Mouse (Mus musculus) naive thymus-derived CD4-positive, alpha-beta T cell, adult 2 months (primary cell): Measurements from ENCODE around the gene Ciapin1.

Source experiments
- DNase-seq: peaks from one replicate; pipeline ENCODE4 v3.0.0-alpha.2; 2011; ENCODE audit warnings: low read depth

Gene Ciapin1

DNA sequence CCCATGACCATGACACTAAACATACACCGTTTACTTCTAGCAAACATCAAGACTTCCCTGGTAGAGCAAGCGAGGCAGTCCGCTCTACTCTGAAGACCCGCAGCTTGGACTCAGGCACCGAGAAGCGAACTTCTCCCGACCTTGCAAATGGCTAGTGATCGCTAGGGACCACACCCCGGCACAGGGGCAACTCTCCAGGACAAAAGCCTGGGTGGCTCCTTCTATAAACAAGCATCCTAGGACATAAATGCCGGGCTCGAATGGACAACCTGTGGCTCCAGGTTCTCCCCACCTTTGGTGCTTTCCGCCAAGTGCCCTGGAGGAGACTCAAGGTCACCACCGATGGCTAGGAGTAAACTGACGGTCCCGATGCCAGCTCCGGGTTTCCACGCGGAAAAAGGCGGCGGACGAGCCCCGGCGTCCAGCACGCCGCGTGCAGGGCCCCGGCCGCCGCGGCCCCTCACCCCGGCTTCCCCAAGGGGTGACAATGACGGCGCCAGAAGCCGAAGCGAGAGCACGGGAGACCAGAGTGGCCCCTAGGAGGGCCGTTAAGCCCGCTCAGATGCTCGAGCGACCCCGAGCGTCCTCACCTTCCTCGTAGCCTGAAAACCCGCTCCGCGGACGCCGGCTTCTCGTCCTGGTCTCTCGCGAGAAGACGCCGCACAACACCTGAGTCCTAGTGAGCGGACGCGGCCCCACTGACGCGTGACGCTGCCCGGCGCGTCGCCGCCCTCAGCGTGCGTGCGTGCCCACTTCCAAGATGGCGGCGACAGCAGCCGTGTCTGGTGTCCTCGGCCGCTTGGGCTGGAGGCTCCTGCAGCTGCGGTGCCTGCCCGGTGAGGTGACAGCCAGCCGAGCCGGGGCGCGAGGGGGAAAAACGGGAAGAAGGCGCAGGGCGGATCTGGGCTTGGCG, at the start of gene Ciapin1, which contains the start of gene Coq9:
Ciapin1 (minus strand) TSS at position 697 of the 913 bp plus-strand sequence.
Coq9 (plus strand) TSS at position 660 of the 913 bp plus-strand sequence.
- peak; percentile 96 for DNase-seq

DNA sequence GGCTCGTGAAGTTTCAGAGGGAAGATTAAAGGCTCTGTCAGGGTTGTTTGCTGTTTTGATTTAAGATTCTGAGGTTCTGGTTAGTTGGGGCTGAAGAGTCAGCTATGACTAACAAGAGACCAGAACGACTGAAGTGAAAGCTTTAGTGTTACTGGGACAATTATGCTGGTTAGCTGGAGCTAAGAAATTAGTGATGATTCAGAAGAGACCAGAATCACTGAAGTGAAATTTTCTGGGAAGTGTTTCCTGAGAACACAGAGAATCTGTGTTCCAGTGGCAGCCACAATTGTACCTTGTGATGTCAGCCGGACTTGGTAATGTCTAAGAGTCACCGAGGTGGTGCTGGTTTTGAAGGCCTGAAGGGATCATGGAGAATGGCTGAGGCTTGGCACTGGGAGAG, 42.6 kb upstream of the Ciapin1 start:
- DNase-seq, result no peak

DNA sequence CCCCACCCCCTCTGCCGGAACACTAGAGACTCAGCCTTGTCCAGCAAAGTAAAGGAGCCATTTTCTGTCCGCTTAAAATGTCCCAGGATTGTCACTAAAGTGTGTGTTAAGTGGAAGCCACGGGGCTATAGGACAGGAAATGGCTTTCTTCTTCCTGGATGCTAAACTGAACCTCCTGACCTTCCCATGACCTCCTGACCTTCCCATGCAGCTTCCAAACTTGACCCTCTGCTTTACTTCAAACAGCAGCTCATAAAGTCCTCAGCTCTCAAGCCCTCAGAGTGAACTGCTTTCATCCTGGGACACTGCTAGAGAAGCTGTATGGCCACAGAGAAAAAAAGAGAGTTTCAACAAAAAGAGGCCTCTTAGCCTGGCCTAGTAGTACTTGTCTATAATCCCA, 38.7 kb upstream of the Ciapin1 start:
- no peak for DNase-seq

DNA sequence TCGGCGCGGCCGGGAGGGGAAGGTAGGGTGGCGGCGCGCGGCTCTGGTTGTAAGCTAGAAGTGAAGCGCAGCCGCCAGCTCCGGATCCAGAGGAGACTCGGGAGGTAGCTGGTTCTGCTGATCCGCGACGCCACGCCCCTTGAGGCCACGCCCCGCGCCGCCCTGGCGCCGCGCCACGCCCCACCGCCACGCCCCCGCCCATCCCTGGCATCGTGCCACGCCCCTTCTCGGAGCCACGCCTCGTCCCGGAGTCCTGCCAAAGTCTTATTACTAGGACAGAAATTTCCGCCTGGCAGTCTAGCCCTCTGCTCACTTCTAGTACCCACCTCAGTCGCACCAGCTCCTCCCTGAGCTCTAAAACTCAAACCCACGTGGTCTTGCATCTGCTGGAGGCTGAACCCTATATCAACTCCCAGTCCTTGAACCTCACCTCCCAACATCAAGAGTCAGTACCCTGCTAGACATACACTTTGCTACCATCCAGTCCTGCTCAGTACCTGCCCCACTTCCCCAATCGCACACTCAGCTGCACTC, 38.1 kb upstream of the Ciapin1 start, which contains the start of gene Dok4:
Dok4 (minus strand) TSS at position 134 of the 534 bp plus-strand sequence.
- peak; percentile 86 for DNase-seq

DNA sequence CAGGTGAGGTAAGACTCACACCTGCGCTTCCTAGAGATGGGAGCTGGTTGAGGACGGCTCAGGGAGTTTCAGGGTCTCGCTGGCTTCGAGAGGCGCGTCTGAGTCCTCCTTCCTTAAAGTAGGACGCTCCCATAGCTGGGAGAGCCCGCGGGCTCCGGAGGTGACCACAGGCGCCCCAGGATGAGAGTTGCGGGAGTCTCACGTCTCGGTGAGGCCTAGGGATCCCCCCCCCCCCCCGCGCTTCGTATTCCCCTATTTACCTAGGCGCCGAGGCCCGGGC, 37.7 kb upstream of the Ciapin1 start:
- no peak for DNase-seq

DNA sequence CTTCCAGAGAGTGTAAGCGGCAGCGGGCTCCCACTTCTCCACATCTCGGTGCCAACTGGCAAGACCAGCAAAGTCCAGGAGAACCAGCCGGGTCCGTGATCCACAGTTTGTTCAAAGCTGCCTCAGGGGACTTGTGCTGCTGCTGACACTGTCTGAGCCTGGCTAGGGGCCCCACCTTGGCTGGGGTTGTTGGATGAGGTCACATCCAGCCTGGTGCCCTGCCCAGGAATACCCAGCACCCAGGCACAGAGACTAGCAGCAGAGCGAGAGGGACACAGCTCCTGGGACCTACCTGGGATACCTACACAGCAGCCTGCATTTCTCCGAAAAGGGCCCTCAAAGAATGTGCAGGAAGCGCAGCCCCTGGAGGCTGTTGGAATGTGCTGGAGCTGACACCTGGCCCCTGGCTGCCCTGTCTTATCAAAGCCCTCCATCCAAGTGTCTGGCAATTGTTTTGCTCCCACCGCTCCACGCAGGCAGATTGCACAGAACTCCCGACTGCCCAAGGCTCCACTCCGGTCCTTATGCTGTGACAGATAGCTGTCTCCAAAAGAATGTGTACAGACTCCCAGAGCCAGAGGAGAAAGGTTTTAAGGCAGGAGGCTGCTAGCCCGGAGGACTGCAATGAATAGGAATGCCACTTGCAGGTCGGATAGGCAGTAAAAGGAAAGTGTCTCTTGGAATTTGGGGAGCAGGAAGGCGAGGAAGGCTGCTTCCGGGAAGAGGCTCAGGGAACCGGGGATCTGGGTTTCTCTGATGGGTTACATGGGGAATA, 37.1 kb upstream of the Ciapin1 start:
- peak; percentile 30 for DNase-seq

DNA sequence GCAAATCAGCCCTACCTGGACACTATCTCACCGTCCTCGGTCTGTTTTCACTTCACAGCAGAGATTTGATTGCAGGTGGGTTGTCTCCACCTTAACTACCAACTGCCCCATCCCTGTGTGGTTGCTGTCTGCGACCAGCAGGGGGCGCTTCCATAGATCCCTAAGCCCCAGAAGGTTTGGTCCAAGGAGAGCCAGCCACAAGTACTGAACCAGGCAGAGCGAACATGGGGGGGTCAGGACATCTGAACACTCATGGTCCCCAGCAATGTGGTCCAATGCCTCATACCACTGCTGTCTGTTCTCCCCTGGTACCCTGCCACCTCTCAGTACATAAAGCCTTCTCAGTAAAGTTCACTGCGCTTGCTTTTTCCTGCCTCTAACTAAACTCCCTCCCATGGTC, 36.2 kb upstream of the Ciapin1 start:
- peak; percentile 85 for DNase-seq

DNA sequence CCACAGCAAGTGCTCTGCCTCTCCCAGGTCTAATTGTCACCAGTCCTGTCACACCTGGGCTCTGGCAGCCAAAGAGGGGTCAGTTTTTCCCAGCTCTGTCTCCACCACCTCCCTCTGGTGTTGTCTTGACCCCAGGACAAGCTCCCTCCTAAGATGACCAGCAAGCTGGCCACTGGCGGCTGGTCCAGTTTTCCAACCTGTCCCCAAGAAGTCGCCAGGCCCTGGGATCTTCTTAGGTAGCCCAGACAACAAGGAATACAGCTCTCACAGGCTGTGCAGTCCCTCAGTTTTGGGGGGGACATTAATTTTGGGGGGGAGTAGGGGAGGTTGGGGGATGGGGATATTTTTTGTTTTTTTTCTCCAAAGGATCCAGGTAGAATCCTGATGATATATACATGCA, 34.4 kb upstream of the Ciapin1 start:
- DNase-seq, result no peak

DNA sequence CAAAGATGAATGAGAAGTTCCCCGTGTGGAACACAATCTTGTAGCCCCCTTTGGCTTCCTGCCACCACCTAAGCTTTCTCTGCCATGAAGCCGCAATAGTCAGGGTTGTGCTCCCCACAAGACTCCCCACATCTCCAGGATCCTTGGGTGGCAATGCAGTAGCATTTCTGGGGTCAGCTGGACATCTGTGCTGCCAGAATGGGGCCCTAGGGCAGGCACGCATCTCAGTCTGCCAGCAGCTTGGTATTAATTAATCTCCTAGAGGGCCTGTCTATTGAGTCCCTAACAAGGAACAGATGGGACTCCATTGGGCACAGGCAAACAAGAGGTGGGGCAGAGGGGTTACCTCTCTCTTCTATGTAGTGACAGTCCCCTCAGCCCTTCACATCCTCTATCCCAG, 34.0 kb upstream of the Ciapin1 start:
- DNase-seq, result no peak

DNA sequence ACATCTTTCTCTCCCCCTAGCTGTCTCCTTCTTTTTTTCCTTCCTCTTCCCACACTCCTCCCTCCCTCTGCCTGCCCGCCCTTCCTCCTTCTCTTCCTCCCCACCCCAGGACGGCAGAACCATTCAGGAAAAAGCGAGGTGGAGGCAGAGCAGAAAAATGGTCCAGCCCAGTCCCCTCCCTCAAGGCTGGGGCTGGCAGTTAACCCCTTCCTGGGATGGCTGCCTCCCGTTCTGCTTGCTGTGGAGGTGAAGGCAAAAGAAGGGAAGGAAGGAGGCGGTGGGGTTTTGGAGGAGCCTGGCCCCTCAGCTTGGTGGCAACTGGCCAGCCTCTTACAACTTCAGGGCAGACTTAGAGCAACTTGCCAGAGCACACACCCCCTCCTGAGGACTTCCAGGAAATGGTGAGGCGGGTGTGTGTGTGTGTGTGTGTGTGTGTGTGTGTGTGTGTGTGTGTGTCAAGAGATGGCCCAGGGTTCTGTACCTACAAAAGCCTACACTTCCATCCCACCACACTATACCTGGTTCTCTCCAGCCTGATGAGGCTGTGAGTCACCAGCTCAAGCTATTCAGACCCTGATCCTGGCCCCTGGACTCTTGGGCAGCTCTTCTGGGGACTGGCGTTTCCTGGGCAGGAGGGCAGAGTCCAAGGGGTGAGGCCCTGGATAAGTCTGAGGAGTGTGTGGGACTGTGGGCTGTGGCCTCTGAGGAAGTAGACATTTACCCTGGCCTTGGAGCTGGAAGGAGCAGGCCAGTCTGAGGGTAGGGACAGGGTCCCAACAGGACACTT, 33.1 kb upstream of the Ciapin1 start:
- peak; percentile 68 for DNase-seq

DNA sequence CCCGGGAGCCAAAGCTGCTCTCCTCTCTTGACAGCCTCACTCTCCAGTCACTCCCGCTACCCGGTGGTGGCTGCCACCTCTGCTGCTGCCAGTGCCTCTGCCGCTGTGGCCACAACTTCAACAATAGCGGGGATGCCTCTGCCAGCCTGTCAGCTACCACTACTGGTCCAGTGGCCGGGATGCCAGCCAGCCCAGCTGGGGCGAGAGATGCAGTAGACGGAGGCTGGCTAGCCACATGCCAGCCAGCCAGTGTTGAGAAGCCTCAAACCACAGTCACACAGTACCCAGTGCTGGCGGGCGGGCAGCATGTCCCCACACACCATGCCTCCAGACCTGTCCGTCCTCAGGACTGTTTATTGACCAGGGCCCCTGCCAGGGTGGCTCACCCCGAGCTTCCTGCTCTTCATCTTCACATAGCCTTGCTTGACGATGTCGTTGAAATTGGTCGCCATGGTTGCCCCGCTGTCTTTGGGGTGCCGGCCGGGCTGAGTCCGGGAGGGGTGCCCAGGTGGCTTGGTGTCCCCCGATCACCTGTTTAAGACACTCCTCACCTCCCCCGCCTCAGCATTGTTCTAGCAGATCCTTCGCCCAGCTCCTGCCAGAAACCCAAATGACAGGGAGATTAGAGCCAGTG, 32.4 kb upstream of the Ciapin1 start:
- peak; percentile 27 for DNase-seq

DNA sequence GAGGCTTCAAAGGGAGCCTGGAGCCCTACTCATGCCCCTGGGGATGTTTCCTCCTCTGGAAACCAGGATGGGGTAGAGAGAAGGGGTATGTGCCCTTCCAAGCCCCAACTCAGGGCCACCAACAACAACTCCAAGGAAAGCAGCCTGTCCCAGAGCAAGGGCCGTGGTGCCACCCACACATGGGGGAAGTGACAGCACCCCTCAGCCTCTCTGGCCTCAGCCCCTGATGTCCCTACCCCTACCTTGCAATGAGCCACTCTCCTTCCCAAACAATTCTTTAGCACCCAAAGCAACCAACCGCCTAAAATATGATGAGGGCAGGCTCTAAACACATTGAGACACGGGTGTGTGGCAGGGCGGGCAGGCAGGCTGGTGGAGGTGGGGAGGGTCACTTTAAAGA, 31.8 kb upstream of the Ciapin1 start:
- no peak for DNase-seq

DNA sequence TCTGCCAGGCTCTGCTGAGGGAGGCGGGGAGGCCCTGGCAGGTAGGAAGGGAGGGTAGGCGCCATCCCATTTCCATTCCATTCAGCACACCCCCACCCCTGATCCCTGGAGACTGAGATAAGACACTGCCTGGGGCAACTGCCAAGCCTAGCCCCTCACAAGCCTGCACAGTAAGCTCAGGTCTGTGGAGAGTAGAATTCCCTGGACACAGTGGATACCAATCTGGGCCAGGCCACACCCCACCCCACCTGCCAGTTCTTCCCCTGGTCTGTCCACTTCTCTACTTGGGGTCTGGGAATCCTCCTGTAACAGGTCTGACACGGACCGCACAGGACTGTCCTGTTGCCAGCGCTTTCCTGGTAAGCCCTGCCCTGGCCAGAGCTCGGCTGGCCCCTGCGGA, 31.0 kb upstream of the Ciapin1 start:
- DNase-seq, result no peak

DNA sequence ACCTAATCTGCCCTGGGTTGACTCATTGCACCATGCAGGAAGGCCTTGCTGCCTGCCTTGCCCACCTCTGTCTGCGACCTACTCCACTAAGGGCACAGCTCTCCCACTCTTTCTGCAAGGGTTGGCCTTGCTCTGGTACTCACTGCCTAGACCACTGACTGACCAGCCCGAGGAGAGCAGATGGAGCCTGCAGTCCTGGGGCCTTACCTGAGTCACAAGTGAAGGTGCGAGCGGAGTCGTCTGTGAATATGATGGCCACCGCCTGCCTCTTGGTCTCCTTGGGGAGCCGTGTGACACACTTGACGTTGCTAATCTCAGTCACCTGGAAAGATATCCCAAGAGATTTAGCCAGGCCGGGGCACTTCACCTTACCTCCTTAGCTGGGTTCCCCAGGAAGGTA, 28.8 kb upstream of the Ciapin1 start:
- DNase-seq, result no peak

DNA sequence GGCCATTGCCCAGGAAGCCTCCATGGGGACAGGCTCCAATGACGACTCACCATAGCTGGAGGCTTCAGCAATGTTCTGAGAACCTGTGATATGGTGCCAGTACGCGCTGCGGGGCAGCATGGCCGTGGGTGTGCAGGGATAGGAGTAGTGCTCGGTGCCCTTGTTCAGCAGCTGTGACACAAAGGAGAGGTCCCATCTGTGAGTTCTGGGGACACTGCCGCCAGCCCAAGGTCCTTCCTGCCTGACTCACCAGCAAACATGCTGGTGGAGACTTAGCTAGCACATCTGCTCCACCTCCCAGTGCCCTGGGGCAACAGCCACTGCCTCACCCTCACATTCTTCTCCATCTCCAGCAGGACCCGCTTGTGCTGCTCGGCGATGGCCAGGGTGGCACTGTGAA, 27.1 kb upstream of the Ciapin1 start:
- no peak for DNase-seq

DNA sequence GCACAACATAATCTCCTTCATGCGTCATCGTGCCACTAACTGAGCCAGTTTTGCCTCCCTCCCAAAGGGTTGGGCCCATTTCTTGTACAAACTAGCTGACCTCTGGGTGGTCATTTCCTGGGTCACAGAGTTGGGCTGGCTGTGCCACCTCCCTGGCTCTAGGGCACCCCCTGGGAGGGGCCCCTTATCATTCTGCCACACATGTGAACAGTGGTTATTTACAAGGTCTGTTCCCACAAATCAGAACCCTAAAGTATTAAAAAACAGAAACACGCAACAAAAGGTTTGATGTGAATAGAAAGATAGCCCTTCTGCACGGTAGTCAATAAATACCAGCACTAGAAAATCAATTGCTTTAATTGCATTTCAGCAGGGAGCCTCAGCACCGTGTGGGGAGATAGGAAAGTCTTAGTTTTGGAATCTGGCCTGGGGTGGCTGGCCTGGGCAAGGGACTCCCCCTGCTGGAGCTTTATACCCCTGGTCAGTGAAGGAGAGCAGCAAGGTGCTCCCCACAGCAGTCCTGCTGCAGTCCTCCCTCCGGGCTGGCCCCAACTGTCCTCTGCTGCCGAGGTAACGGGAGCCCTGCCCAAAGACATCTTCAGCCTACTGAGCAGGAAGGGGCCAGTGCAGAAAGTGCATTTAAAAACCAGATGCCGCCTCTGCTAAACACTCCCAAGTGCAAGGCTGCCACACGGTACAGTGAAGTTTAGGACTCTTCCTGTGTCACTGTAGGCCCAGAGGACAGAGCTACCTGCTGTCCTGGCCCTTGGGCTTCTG, 25.9 kb upstream of the Ciapin1 start:
- no peak for DNase-seq

DNA sequence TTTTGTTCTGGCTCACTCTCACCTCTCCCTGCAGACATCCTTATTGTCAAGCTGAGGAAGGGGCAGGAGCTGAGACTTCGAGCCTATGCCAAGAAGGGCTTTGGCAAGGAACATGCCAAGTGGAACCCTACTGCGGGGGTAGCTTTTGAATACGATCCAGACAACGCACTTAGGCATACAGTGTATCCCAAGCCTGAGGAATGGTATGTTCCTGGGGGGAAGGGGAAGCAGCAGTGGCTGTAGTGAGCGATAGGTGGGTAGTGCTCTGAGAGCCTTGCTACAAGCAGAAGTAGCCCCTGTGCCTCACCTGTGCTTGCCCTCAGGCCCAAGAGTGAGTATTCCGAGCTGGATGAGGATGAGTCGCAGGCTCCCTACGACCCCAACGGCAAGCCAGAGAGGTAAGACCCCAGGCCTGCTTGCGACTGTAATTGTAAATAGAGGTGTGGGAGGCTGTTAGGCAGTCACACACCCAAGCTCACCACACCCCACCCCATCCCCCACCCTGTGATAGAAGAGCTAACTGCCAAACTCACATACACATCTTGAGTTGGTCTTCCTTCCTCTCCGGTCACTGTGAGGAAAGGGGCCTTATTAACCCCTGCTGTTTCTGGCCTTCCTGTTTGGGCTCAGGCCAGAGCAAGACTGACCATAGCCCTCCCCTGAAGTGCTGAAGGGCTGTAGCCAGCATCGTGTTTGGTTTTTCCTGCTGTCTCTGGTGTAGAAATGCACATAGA, 24.5 kb upstream of the Ciapin1 start:
- DNase-seq, result no peak

DNA sequence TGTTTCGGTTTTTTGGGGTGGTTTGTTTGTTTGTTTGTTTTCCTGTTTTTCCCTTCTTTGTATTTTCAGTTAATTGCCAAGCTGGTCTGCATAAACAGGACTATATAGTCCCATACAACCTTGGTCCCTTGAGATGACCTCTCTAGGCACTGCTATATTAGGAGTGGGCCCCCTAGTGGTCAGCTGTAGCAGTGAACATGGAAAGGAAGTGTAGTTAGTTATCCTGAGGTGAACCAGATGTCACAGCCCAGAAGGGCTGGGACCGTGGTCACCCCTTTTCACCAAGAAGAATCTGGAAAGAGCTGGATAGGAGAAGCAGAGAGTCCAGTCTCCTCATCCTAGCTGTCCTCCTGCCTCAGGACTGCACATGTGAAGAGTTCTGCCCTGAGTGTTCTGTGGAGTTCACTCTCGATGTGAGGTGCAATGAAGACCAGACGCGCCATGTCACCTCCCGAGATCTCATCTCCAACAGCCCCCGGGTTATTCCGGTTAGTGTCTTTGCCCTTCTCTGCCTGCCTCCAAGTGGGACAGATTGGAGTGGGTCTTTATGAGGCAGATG, 23.3 kb upstream of the Ciapin1 start:
- DNase-seq, result peak; percentile 82

DNA sequence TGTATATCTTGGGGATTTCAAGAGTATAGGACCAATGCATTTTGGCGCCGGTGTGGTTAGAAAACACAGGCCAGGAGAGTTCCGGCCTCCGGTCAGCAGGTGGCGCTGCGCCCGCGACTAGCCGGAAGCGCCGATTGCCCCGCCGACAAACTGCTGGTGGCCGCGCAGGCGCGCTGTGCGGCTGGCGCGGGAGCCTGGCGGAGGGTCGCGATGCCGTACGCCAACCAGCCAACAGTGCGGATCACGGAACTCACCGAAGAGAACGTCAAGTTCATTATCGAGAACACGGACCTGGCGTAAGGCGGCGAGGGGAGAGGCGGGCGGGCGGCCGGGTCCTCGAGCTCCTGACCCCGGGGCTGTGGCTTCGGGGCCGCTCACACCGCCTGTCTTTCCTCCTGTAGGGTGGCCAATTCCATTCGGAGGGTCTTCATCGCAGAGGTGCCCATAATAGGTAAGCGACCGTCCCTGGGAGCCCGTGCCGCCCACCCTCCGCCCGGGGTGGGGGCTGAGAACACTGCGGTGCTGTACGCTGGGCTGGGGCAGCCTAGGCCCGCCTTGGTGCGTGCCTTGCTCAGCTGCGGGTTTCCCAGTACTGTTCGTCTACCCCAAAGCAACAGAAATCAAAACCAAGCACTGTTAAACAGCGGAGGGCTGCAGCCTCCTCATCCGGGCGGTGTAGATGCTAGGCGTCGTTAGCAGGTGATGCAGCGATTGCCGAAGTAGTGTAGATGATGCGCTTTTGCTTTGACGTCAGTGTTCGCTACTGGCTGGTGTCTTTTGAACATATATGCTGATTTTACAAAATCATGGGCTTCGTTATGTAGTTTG, 19.4 kb upstream of the Ciapin1 start, which contains the start of gene Polr2c:
Polr2c (plus strand) TSS at position 105 of the 828 bp plus-strand sequence.
- DNase-seq, result peak; percentile 93
